Mouse (Mus musculus): ENCODE data around the gene Aldh9a1. TPM values are rescaled to one million over a fixed set of nuclear protein-coding genes. Genes with fewer than 3 reads are reported as not detected.
"Not testable (repeated sequence)": the region's sequence is repeated elsewhere in the genome, so short reads cannot be mapped to it uniquely, and the experiment has no call there.

The Aldh9a1 gene
- polyA plus RNA-seq, 1 experiment from 2014 or later = 30.8 TPM

GRCm38 (mm10) chr1:167336398-167336797, 13.4 kb upstream of the Aldh9a1 start:
- WGBS = 92% methylated on average over 3 of the region's 3 CpGs

GRCm38 (mm10) chr1:167337463-167338095, 12.2 kb upstream of the Aldh9a1 start:
- peak; percentile 43; the same call in 1 of the 2 replicates for ATAC-seq (ENCODE audit: low FRiP score, low read depth)
- peaks cover 2% of the 10 kb centered on the region; the same call in 1 of the 2 replicates for H3K36me3 ChIP-seq
- H3K4me2 ChIP-seq (replicated peaks) = no peak overlapping the region
- no peak overlapping the region for H3K9ac ChIP-seq
- peaks cover 7% of the 10 kb centered on the region for H3K27me3 ChIP-seq (replicated peaks)
- no peaks in the 10 kb centered on the region for H3K4me1 ChIP-seq
- no peak overlapping the region for H3K4me3 ChIP-seq
- no peaks in the 10 kb centered on the region for H3K9me3 ChIP-seq
- WGBS = 24% methylated on average over 12 of the region's 12 CpGs
- no peak overlapping the region for H3K27ac ChIP-seq

More at GRCm38 (mm10) chr1:167336398-167336797, 13.4 kb upstream of the Aldh9a1 start:
- Histone ChIP-seq H3K4me1 (no peaks in the 10 kb centered on the region), H3K27me3 (replicated peaks) (peaks cover 5% of the 10 kb centered on the region), H3K36me3 (peaks cover 11% of the 10 kb centered on the region; the same call in 1 of the 2 replicates), H3K9me3 (no peaks in the 10 kb centered on the region), H3K4me2 (replicated peaks) (no peak overlapping the region), H3K27ac (no peak overlapping the region), H3K9ac (no peak overlapping the region), H3K4me3 (no peak overlapping the region)
- no peak for ATAC-seq (ENCODE audit: low FRiP score, low read depth)

GRCm38 (mm10) chr1:167339177-167339781, 10.5 kb upstream of the Aldh9a1 start:
- no peak for ATAC-seq (ENCODE audit: low FRiP score, low read depth)
- Histone ChIP-seq H3K36me3 (no peaks in the 10 kb centered on the region), H3K27ac (no peak overlapping the region), H3K4me3 (no peak overlapping the region), H3K4me2 (replicated peaks) (no peak overlapping the region; the same call in 1 of the 2 replicates), H3K9me3 (no peaks in the 10 kb centered on the region), H3K4me1 (no peaks in the 10 kb centered on the region), H3K9ac (no peak overlapping the region), H3K27me3 (replicated peaks) (peaks cover 7% of the 10 kb centered on the region)
- 82% methylated on average over 7 of the region's 9 CpGs for WGBS

DNA sequence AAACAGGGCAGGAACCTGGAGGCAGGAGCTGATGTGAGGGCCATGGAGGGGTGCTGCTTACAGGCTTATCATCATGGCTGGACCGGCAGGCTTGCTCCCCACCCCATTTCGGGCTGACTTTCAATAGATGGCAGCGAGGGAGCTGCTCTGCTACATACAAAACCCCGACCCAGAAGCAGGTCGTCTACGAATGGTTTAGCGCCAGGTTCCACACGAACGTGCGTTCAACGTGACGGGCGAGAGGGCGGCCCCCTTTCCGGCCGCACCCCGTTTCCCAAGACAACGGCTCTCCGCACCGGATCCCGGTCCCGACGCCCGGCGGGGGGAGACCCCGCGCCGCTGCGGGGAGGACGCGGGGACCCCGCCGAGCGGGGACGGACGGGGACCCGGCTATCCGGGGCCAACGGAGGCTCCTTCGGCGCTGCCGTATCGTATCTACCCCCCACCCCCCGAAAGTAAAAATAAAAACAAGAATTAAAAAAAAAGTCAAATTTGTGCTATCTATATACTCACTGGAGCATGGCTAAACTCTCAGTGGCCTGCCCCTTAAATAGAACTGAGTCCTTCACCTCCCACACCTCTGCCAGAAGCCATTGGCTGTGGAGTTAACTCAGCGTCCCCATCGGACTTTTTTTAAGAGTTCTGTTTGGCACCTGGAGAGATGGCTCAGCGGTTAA, 9.5 kb upstream of the Aldh9a1 start:
- H3K9ac ChIP-seq = peak overlapping the region; percentile 38; the same call in 1 of the 2 replicates
- WGBS = 2% methylated on average over 47 of the region's 47 CpGs
- H3K36me3 ChIP-seq = no peaks in the 10 kb centered on the region
- no peak; the same call in 1 of the 2 replicates for ATAC-seq (ENCODE audit: low FRiP score, low read depth)
- H3K4me3 ChIP-seq = peak overlapping the region; percentile 43
- no peak overlapping the region for H3K27ac ChIP-seq
- no peaks in the 10 kb centered on the region for H3K4me1 ChIP-seq
- peaks cover 7% of the 10 kb centered on the region for H3K27me3 ChIP-seq (replicated peaks)
- peak overlapping the region; percentile 75 for H3K4me2 ChIP-seq (replicated peaks)
- no peaks in the 10 kb centered on the region for H3K9me3 ChIP-seq

- no peak overlapping the region for H3K4me3 ChIP-seq
- no peak overlapping the region for H3K9ac ChIP-seq
- H3K36me3 ChIP-seq = no peaks in the 10 kb centered on the region
- H3K9me3 ChIP-seq = no peaks in the 10 kb centered on the region
- no peak overlapping the region for H3K4me2 ChIP-seq (replicated peaks)
- no peak overlapping the region for H3K27ac ChIP-seq
- peaks cover 7% of the 10 kb centered on the region for H3K27me3 ChIP-seq (replicated peaks)
- no peaks in the 10 kb centered on the region for H3K4me1 ChIP-seq
- 94% methylated on average over 3 of the region's 3 CpGs for WGBS
- ATAC-seq (ENCODE audit: low FRiP score, low read depth) = peak; percentile 21; the same call in 1 of the 2 replicates
Measured at GRCm38 (mm10) chr1:167340910-167341528, 8.8 kb upstream of the Aldh9a1 start.

- H3K4me2 ChIP-seq (replicated peaks) = no peak overlapping the region
- ATAC-seq (ENCODE audit: low FRiP score, low read depth) = no peak
- 91% methylated on average over 10 of the region's 10 CpGs for WGBS
- no peak overlapping the region for H3K9ac ChIP-seq
- H3K27ac ChIP-seq = no peak overlapping the region
- no peaks in the 10 kb centered on the region for H3K9me3 ChIP-seq
- no peaks in the 10 kb centered on the region for H3K36me3 ChIP-seq
- H3K4me3 ChIP-seq = no peak overlapping the region
- no peaks in the 10 kb centered on the region for H3K4me1 ChIP-seq
- H3K27me3 ChIP-seq (replicated peaks) = peaks cover 7% of the 10 kb centered on the region
Measured at GRCm38 (mm10) chr1:167342831-167343230, 7.0 kb upstream of the Aldh9a1 start.

DNA sequence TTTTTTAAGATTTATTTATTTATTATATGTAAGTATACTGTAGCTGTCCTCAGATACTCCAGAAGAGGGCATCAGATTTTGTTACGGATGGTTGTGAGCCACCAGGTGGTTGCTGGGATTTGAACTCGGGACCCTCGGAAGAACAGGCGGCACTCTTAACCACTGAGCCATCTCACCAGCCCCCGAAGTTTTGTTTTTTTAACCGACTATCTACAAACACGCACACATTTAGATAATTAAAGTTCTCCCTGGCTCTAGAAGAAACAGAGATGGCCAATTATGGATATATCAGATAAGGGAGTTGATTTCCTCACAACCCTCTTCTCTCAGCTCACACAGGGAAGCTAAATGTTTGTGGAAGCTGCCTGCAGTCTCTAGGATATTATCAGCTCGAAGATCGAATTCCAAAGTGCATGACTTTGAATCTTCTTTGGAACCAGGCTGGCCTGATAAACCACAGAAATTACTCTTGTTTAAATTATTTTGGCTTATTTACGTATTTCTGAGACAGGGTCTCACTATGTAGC, 3.7 kb upstream of the Aldh9a1 start:
- not testable (repeated sequence) for H3K4me1 ChIP-seq; H3K9ac ChIP-seq; ATAC-seq (ENCODE audit: low FRiP score, low read depth); H3K4me2 ChIP-seq (replicated peaks); H3K27me3 ChIP-seq (replicated peaks); H3K27ac ChIP-seq; H3K4me3 ChIP-seq; H3K9me3 ChIP-seq; H3K36me3 ChIP-seq
- 94% methylated on average over 10 of the region's 10 CpGs for WGBS

GRCm38 (mm10) chr1:167349206-167349605, 585 bp upstream of the Aldh9a1 start:
- not testable (repeated sequence) for H3K9ac ChIP-seq; H3K9me3 ChIP-seq; H3K27ac ChIP-seq; ATAC-seq (ENCODE audit: low FRiP score, low read depth); H3K4me1 ChIP-seq; H3K36me3 ChIP-seq; H3K27me3 ChIP-seq (replicated peaks); H3K4me2 ChIP-seq (replicated peaks); H3K4me3 ChIP-seq
- WGBS = 61% methylated on average over 3 of the region's 3 CpGs

DNA sequence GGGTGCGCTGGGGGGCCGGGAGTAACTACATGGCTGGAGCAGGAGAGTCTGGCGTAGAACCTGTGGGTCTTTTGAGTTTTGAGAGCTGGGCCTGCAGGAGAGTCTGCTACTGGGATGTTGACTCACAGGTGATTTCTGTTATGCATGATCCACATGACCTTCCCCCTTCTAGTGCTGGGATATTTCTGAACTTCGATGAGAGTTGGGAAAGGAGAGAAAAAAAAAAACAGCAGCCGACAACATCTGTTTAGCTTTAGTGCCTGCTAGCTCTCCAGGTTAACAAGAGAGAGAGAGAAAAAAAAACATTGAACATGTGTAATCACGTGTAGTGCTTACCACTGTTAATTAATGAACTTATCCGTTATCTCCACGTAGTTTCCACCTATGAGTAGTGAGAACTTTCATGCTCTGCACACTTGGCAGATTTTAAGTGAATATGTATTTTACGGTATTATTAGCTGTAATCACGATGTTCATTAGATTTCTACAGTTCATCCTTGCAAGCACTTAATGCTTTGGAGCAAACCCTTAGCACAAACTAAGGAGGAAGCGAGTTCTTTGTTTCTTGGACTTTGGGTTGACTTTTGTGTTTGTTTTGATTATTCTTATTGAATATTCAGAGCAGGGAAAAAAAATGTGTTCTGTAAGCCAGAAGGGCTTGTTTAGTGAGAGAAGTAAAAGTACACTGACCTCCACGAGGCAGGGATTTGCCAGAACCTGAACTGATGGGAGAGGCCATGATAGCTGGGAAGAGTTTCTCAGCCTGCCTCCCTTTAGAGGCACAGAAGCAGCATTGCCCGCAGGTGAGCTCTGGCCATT, 1.0 kb downstream of the Aldh9a1 start:
- ATAC-seq (ENCODE audit: low FRiP score, low read depth) = no peak
- peak overlapping the region; percentile 90 for H3K4me2 ChIP-seq (replicated peaks)
- WGBS = 36% methylated on average over 13 of the region's 13 CpGs
- H3K4me1 ChIP-seq = peaks cover 3% of the 10 kb centered on the region; the same call in 1 of the 2 replicates
- no peaks in the 10 kb centered on the region for H3K9me3 ChIP-seq
- no peak overlapping the region for H3K27ac ChIP-seq
- H3K4me3 ChIP-seq = peak overlapping the region; percentile 69
- H3K9ac ChIP-seq = peak overlapping the region; percentile 72
- peaks cover 7% of the 10 kb centered on the region; the same call in 1 of the 2 replicates for H3K36me3 ChIP-seq
- no peaks in the 10 kb centered on the region for H3K27me3 ChIP-seq (replicated peaks)

DNA sequence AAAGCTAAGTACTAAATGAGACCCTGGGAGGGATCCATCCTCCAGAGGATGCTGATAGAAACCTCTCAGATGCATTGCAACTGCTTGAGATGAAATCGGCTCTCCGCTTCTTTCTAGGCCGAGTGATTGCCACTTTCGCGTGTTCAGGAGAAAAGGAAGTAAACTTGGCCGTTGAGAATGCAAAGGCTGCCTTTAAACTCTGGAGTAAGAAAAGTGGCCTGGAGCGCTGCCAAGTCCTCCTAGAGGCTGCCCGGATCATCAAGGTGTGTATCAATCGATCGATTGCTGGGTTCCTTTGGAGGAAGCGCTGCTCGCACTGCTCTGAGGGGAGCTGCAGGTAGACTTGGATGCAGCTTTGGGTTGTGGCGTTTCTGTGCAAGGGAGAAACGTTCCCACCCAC, 2.6 kb downstream of the Aldh9a1 start:
- no peak overlapping the region for H3K9ac ChIP-seq
- ATAC-seq (ENCODE audit: low FRiP score, low read depth) = no peak
- no peak overlapping the region for H3K27ac ChIP-seq
- peaks cover 18% of the 10 kb centered on the region; the same call in 1 of the 2 replicates for H3K36me3 ChIP-seq
- no peak overlapping the region for H3K4me2 ChIP-seq (replicated peaks)
- no peak overlapping the region for H3K4me3 ChIP-seq
- H3K27me3 ChIP-seq (replicated peaks) = no peaks in the 10 kb centered on the region
- peaks cover 3% of the 10 kb centered on the region; the same call in 1 of the 2 replicates for H3K4me1 ChIP-seq
- 93% methylated on average over 14 of the region's 14 CpGs for WGBS
- no peaks in the 10 kb centered on the region for H3K9me3 ChIP-seq

- H3K4me1 ChIP-seq = no peaks in the 10 kb centered on the region
- no peaks in the 10 kb centered on the region for H3K9me3 ChIP-seq
- H3K4me3 ChIP-seq = no peak overlapping the region
- H3K36me3 ChIP-seq = peaks cover 18% of the 10 kb centered on the region; the same call in 1 of the 2 replicates
- H3K27me3 ChIP-seq (replicated peaks) = no peaks in the 10 kb centered on the region
- no peak overlapping the region for H3K4me2 ChIP-seq (replicated peaks)
- ATAC-seq (ENCODE audit: low FRiP score, low read depth) = no peak
- WGBS = 92% methylated on average over 9 of the region's 9 CpGs
- no peak overlapping the region for H3K9ac ChIP-seq
- H3K27ac ChIP-seq = no peak overlapping the region
Measured at GRCm38 (mm10) chr1:167357387-167357786, 7.6 kb downstream of the Aldh9a1 start.
